ENCODE assay signal across 8 mouse cellular contexts in genomic region chr7:29954731-29955130, GRCm38 (mm10). TPM values are rescaled to one million over a fixed set of nuclear protein-coding genes. Genes with fewer than 3 reads are reported as not detected.
DNase-seq lines count a peak whose midpoint lies in the region; ATAC-seq lines count a peak whose summit lies in the region.

No protein-coding gene starts in this region.

- no peaks in the 10 kb centered on the region for H3K9me3 ChIP-seq in forebrain, embryonic 15.5 days
- no peaks in the 10 kb centered on the region for H3K9me3 ChIP-seq in intestine, embryonic 16.5 days (ENCODE audit: control insufficient read depth, low read length)
- H3K9me3 ChIP-seq in lung, embryonic 15.5 days, result no peaks in the 10 kb centered on the region

- peaks cover 14% of the 10 kb centered on the region for H3K4me1 ChIP-seq in forebrain, embryonic 15.5 days
- no peaks in the 10 kb centered on the region for H3K4me1 ChIP-seq in intestine, embryonic 16.5 days (ENCODE audit: control insufficient read depth, insufficient read depth, low read length)
- peaks cover 4% of the 10 kb centered on the region; the same call in 1 of the 2 replicates for H3K4me1 ChIP-seq in lung, embryonic 15.5 days

- no peak overlapping the region; the same call in 1 of the 2 replicates for H3K4me3 ChIP-seq in forebrain, embryonic 15.5 days
- H3K4me3 ChIP-seq in intestine, embryonic 16.5 days (ENCODE audit: low read length), result no peak overlapping the region
- H3K4me3 ChIP-seq in lung, embryonic 15.5 days, result peak overlapping the region; percentile 72; the same call in 1 of the 2 replicates

- H3K4me2 ChIP-seq in forebrain, embryonic 15.5 days (replicated peaks), result peak overlapping the region; percentile 54
- H3K4me2 ChIP-seq in intestine, embryonic 16.5 days (ENCODE audit: low read depth, low read length), result peak overlapping the region; percentile 66
- peak overlapping the region; percentile 68 for H3K4me2 ChIP-seq in lung, embryonic 15.5 days

- no peak overlapping the region for H3K27ac ChIP-seq in forebrain, embryonic 15.5 days (replicated peaks)
- H3K27ac ChIP-seq in intestine, embryonic 16.5 days (ENCODE audit: low read length), result no peak overlapping the region
- H3K27ac ChIP-seq in lung, embryonic 15.5 days, result no peak overlapping the region

- WGBS in forebrain, embryonic 15.5 days, result 21% methylated on average over 4 of the region's 4 CpGs
- 26% methylated on average over 4 of the region's 4 CpGs for WGBS in intestine, embryonic 16.5 days
- 14% methylated on average over 4 of the region's 4 CpGs for WGBS in lung, embryonic 15.5 days

- no peak overlapping the region for H3K9ac ChIP-seq in forebrain, embryonic 15.5 days (replicated peaks)
- no peak overlapping the region for H3K9ac ChIP-seq in intestine, embryonic 16.5 days (ENCODE audit: low read depth, low read length)
- H3K9ac ChIP-seq in lung, embryonic 15.5 days, result no peak overlapping the region

- DNase-seq in 3134 (ENCODE audit: extremely low read depth, insufficient read length, low spot score), result peak; percentile 17
- peak; percentile 4 to 28 for DNase-seq in CD8-positive naive resting alpha-beta T cell, adult 2 months (ENCODE audit: low read depth in 2 of 2, low spot score in 2 of 2)
- DNase-seq in c-Kit-positive CD71-negative TER-119-negative erythroid progenitor cells, embryonic 14.5 days (ENCODE audit: low read depth), result peak; percentile 69
- peak; percentile 65 for DNase-seq in retina, embryonic 14.5 days (ENCODE audit: low spot score)

- ATAC-seq in forebrain, embryonic 15.5 days (replicated peaks), result no peak
- no peak for ATAC-seq in intestine, embryonic 16.5 days
- no peak for ATAC-seq in lung, embryonic 15.5 days (ENCODE audit: borderline replicate concordance, extremely low read depth, low FRiP score, low TSS enrichment)
- ATAC-seq in activated CD4-positive, CD25-positive, alpha-beta regulatory T cell, adult 4 months, result no peak

- H3K27me3 ChIP-seq in forebrain, embryonic 15.5 days, result no peaks in the 10 kb centered on the region
- no peaks in the 10 kb centered on the region for H3K27me3 ChIP-seq in intestine, embryonic 16.5 days (replicated peaks; ENCODE audit: control insufficient read depth, insufficient read depth, low read length)
- H3K27me3 ChIP-seq in lung, embryonic 15.5 days, result no peaks in the 10 kb centered on the region

- H3K36me3 ChIP-seq in forebrain, embryonic 15.5 days, result peaks cover 11% of the 10 kb centered on the region
- peaks cover 2% of the 10 kb centered on the region; the same call in 1 of the 2 replicates for H3K36me3 ChIP-seq in intestine, embryonic 16.5 days (ENCODE audit: control insufficient read depth, insufficient read depth, low read length)
- peaks cover 7% of the 10 kb centered on the region; the same call in 1 of the 2 replicates for H3K36me3 ChIP-seq in lung, embryonic 15.5 days

RNA-seq across cellular contexts. Expression of gene Zfp74, which starts 0.8 kb away (rescaled TPM):
- 19.7 and 25.1 TPM in 2 replicates for polyA plus RNA-seq in forebrain, embryonic 15.5 days (2015; fragmentation: Nextera tagmentation; extraction: Ambion mirVana)
- polyA plus RNA-seq in intestine, embryonic 16.5 days (2015; fragmentation: Nextera tagmentation; extraction: Ambion mirVana), result 5.4 and 6.4 TPM in 2 replicates
- polyA plus RNA-seq in lung, embryonic 15.5 days (2015; fragmentation: Nextera tagmentation; extraction: Ambion mirVana), result 11.0 and 14.2 TPM in 2 replicates
- 1 to 10 TPM; 4.0 to 4.5 TPM for polyA plus RNA-seq in activated CD4-positive, CD25-positive, alpha-beta regulatory T cell, adult 4 months (2017; shearing (Covaris generic))

RNA-seq across cellular contexts. Expression of gene Zfp568, which starts 29.0 kb away (rescaled TPM):
- polyA plus RNA-seq in forebrain, embryonic 15.5 days (2015; fragmentation: Nextera tagmentation; extraction: Ambion mirVana), result 5.0 and 5.5 TPM in 2 replicates
- 9.1 and 11.6 TPM in 2 replicates for polyA plus RNA-seq in intestine, embryonic 16.5 days (2015; fragmentation: Nextera tagmentation; extraction: Ambion mirVana)
- 14.9 and 15.4 TPM in 2 replicates for polyA plus RNA-seq in lung, embryonic 15.5 days (2015; fragmentation: Nextera tagmentation; extraction: Ambion mirVana)
- polyA plus RNA-seq in activated CD4-positive, CD25-positive, alpha-beta regulatory T cell, adult 4 months (2017; shearing (Covaris generic)), result 1 to 10 TPM; 1.0 to 1.5 TPM

RNA-seq across cellular contexts. Expression of gene Zfp383, which starts 46.7 kb away (rescaled TPM):
- 6.5 and 6.6 TPM in 2 replicates for polyA plus RNA-seq in forebrain, embryonic 15.5 days (2015; fragmentation: Nextera tagmentation; extraction: Ambion mirVana)
- 2.7 TPM in 2 replicates for polyA plus RNA-seq in intestine, embryonic 16.5 days (2015; fragmentation: Nextera tagmentation; extraction: Ambion mirVana)
- polyA plus RNA-seq in lung, embryonic 15.5 days (2015; fragmentation: Nextera tagmentation; extraction: Ambion mirVana), result 4.7 and 5.1 TPM in 2 replicates
- 1 to 10 TPM in 1 of 2 experiments, under 1 TPM in 1; 0.64 to 1.2 TPM for polyA plus RNA-seq in activated CD4-positive, CD25-positive, alpha-beta regulatory T cell, adult 4 months (2017; shearing (Covaris generic))

RNA-seq across cellular contexts. Expression of gene Zfp27, which starts 48.4 kb away (rescaled TPM):
- 17.0 and 17.7 TPM in 2 replicates for polyA plus RNA-seq in forebrain, embryonic 15.5 days (2015; fragmentation: Nextera tagmentation; extraction: Ambion mirVana)
- 6.6 and 7.1 TPM in 2 replicates for polyA plus RNA-seq in intestine, embryonic 16.5 days (2015; fragmentation: Nextera tagmentation; extraction: Ambion mirVana)
- 9.6 and 9.8 TPM in 2 replicates for polyA plus RNA-seq in lung, embryonic 15.5 days (2015; fragmentation: Nextera tagmentation; extraction: Ambion mirVana)
- polyA plus RNA-seq in activated CD4-positive, CD25-positive, alpha-beta regulatory T cell, adult 4 months (2017; shearing (Covaris generic)), result 1 to 10 TPM; 6.5 to 6.6 TPM

Comparison
In these comparisons a context has a peak if more than half of its experiments do, and no peak if none do; other contexts are left out.
1. DNase-seq: peak in every context shown above with its lines; median percentile 69 in c-Kit-positive CD71-negative TER-119-negative erythroid progenitor cells, embryonic 14.5 days; 65 in retina, embryonic 14.5 days; 17 in 3134; 16 in CD8-positive naive resting alpha-beta T cell, adult 2 months.